Comparison of ENCODE assay signal across 11 mouse cellular contexts in genomic region chrX:136895757-136896156, GRCm38 (mm10). TPM values are rescaled to one million over a fixed set of nuclear protein-coding genes. Genes with fewer than 3 reads are reported as not detected.
DNase-seq lines count a peak whose midpoint lies in the region; ATAC-seq and TF ChIP-seq lines count a peak whose summit lies in the region.
"Had no signal": no experiment of that assay in that cellular context is flagged by ENCODE, and none has a peak within 500 bp of the region (broad histone marks: within the 10 kb centered on the region; RNA-seq: fewer than 3 reads in every experiment).

No protein-coding gene starts in this region.

- no peak for TF ChIP-seq POLR2A in lung, adult 2 months (IDR thresholded peaks at IDR 0.05; ENCODE audit: borderline replicate concordance, extremely low read depth, low read depth, low read length)

- H3K9me3 ChIP-seq in lung, embryonic 14.5 days (ENCODE audit: low read depth, low read length): no peaks in the 10 kb centered on the region
- H3K9me3 ChIP-seq: heart, embryonic 15.5 days had no signal

- no peak overlapping the region for H3K4me3 ChIP-seq in lung, embryonic 14.5 days (ENCODE audit: low read depth, low read length)
- H3K4me3 ChIP-seq in lung, adult 2 months (replicated peaks; ENCODE audit: extremely low read depth, low read depth, low read length): no peak overlapping the region
- H3K4me3 ChIP-seq: heart, embryonic 15.5 days had no signal

- 51% methylated on average over 2 of the region's 2 CpGs for WGBS in lung, embryonic 14.5 days
- WGBS in lung, adult 2 months: 66% methylated on average over 2 of the region's 2 CpGs

- H3K27me3 ChIP-seq in lung, embryonic 14.5 days (ENCODE audit: insufficient read depth, low read length): no peaks in the 10 kb centered on the region
- H3K27me3 ChIP-seq: heart, embryonic 15.5 days had no signal

- no peak for ATAC-seq in lung, embryonic 14.5 days (ENCODE audit: insufficient read depth)

- H3K4me1 ChIP-seq in lung, embryonic 14.5 days (ENCODE audit: insufficient read depth): no peaks in the 10 kb centered on the region
- H3K4me1 ChIP-seq in lung, adult 2 months (ENCODE audit: control insufficient read depth, insufficient read depth, low read length): no peaks in the 10 kb centered on the region
- H3K4me1 ChIP-seq: heart, embryonic 15.5 days had no signal

- TF ChIP-seq CTCF in lung, embryonic 14.5 days (IDR thresholded peaks at IDR 0.05; ENCODE audit: low read depth): peak; percentile 46; the same call in 1 of the 2 replicates
- TF ChIP-seq CTCF in lung, adult 2 months (IDR thresholded peaks at IDR 0.05; ENCODE audit: insufficient read depth, low read length): no peak

- intact Hi-C loops in left cerebral cortex, postnatal 14 days (cut with DNase I): loop anchor here (5.0 kb wide), 1 partner anchor 122 kb away; no protein-coding TSS in a partner anchor

- no peak overlapping the region for H3K27ac ChIP-seq in lung, embryonic 14.5 days (ENCODE audit: low read depth)
- H3K27ac ChIP-seq: heart, embryonic 15.5 days had no signal

- no peaks in the 10 kb centered on the region for H3K36me3 ChIP-seq in lung, embryonic 14.5 days (ENCODE audit: insufficient read depth)
- H3K36me3 ChIP-seq: heart, embryonic 15.5 days had no signal

- H3K9ac ChIP-seq in lung, embryonic 14.5 days: no peak overlapping the region
- H3K9ac ChIP-seq: heart, embryonic 15.5 days had no signal

- DNase-seq in cerebellum, postnatal 14 days: peak; percentile 3 to 4
- DNase-seq in cerebellum, adult 11-12 months: no peak
- DNase-seq in lung, embryonic 14.5 days: peak; percentile 52
- no peak for DNase-seq in lung, adult 2 months
- DNase-seq in c-Kit-positive CD71-negative TER-119-negative erythroid progenitor cells, embryonic 14.5 days (ENCODE audit: low read depth): peak; percentile 3
- DNase-seq in left cerebral cortex, postnatal 14 days (ENCODE audit: low spot score in 2 of 2): peak; percentile 19 to 42
- DNase-seq in urinary bladder, adult 18-20 months (ENCODE audit: low spot score in 2 of 2): no peak
- DNase-seq in spleen, postnatal 14 days (ENCODE audit: low spot score in 2 of 2): no peak

- H3K4me2 ChIP-seq in lung, embryonic 14.5 days: no peak overlapping the region
- H3K4me2 ChIP-seq: heart, embryonic 15.5 days had no signal

RNA-seq across cellular contexts. Expression of gene Rab9b, which starts 27.2 kb away (rescaled TPM):
- 0.04 and 0.16 TPM in 2 replicates for polyA plus RNA-seq in lung, embryonic 14.5 days (2014; fragmentation: Nextera tagmentation; extraction: Ambion mirVana)
- not detected in 2 replicates for polyA plus RNA-seq in lung, adult 2 months (2012; rRNA removed)
- 10 to 100 TPM; 14.9 to 19.7 TPM for total RNA-seq in left cerebral cortex, postnatal 14 days (2021)

RNA-seq across cellular contexts. Expression of gene H2bfm, which starts 31.4 kb away (rescaled TPM):
- not detected in 2 replicates for polyA plus RNA-seq in lung, embryonic 14.5 days (2014; fragmentation: Nextera tagmentation; extraction: Ambion mirVana)
- polyA plus RNA-seq in lung, adult 2 months (2012; rRNA removed): not detected in 2 replicates
- total RNA-seq in left cerebral cortex, postnatal 14 days (2021): not detected
- polyA plus RNA-seq: heart, embryonic 15.5 days; lung, embryonic 16.5 days; stomach, embryonic 16.5 days had no signal

Comparison
In these comparisons a context has a peak if more than half of its experiments do, and no peak if none do; other contexts are left out.
1. DNase-seq: peak in cerebellum, postnatal 14 days (2 of 2), lung, embryonic 14.5 days (single experiment), c-Kit-positive CD71-negative TER-119-negative erythroid progenitor cells, embryonic 14.5 days (single experiment) and left cerebral cortex, postnatal 14 days (2 of 2); none in cerebellum, adult 11-12 months (single experiment), lung, adult 2 months (single experiment), urinary bladder, adult 18-20 months (0 of 2) and spleen, postnatal 14 days (0 of 2).